Mouse (Mus musculus) myocyte (in vitro differentiated cells): ENCODE results near the gene Nt5c.

ENCODE experiments used
- CEBPB ChIP-seq: IDR thresholded peaks from 2 replicates; pipeline ENCODE4 v1.6.1; 2011; ENCODE audit warnings: mild to moderate bottlenecking, moderate library complexity; ENCODE audit not compliant: poor library complexity, insufficient read depth, severe bottlenecking
- E2F4 ChIP-seq: IDR thresholded peaks from one replicate; pipeline ENCODE4 v1.6.1; 2011; ENCODE audit warnings: mild to moderate bottlenecking, control low read depth, moderate library complexity; ENCODE audit not compliant: insufficient read depth
- MAX ChIP-seq: IDR thresholded peaks from one replicate; pipeline ENCODE4 v1.6.1; 2011; ENCODE audit warnings: low read depth, mild to moderate bottlenecking, control low read depth
- MYOD1 ChIP-seq, 3 experiments: IDR thresholded peaks; one replicate each; pipeline ENCODE4 v1.6.1; 2011; ENCODE audit warnings: control low read depth in 2 of 3, low read depth in 2 of 3, mild to moderate bottlenecking in 2 of 3, moderate library complexity in 1 of 3; ENCODE audit not compliant: insufficient read length in 2 of 3, control insufficient read depth in 1 of 3
- MYOG ChIP-seq, 3 experiments: IDR thresholded peaks; one replicate each; pipeline ENCODE4 v1.6.1; 2011; ENCODE audit warnings: control low read depth in 2 of 3, low read depth in 2 of 3, mild to moderate bottlenecking in 2 of 3; ENCODE audit not compliant: insufficient read length in 2 of 3, control insufficient read depth in 1 of 3, insufficient read depth in 1 of 3
- POLR2A ChIP-seq: IDR thresholded peaks from one replicate; pipeline ENCODE4 v1.6.1; 2011; ENCODE audit warnings: low read depth, mild to moderate bottlenecking, control low read depth, moderate library complexity; ENCODE audit not compliant: insufficient read length
- POLR2AphosphoS2 ChIP-seq: IDR thresholded peaks from one replicate; pipeline ENCODE4 v1.6.1; 2011; ENCODE audit warnings: low read depth, control low read depth; ENCODE audit not compliant: insufficient read length
- REST ChIP-seq: IDR thresholded peaks from one replicate; pipeline ENCODE4 v1.6.1; 2011; ENCODE audit warnings: mild to moderate bottlenecking, control low read depth, moderate library complexity; ENCODE audit not compliant: insufficient read depth, insufficient read length
- SRF ChIP-seq: IDR thresholded peaks from one replicate; pipeline ENCODE4 v1.6.1; 2011; ENCODE audit warnings: low read depth; ENCODE audit not compliant: control insufficient read depth, insufficient read length
- TCF12 ChIP-seq: IDR thresholded peaks from one replicate; pipeline ENCODE4 v1.6.1; 2011; ENCODE audit warnings: mild to moderate bottlenecking, control low read depth; ENCODE audit not compliant: poor library complexity, insufficient read depth, severe bottlenecking
- USF1 ChIP-seq: IDR thresholded peaks from one replicate; pipeline ENCODE4 v1.6.1; 2011; ENCODE audit warnings: low read depth, mild to moderate bottlenecking, control low read depth, moderate library complexity

GRCm38 (mm10) chr11:115461846-115462242 is 29.8 kb downstream of the Nt5c start:
- TF ChIP-seq MAX = no peak
- TF ChIP-seq POLR2A = no peak
- no peak for TF ChIP-seq USF1
- TF ChIP-seq TCF12 = no peak
- no peak for TF ChIP-seq E2F4
- TF ChIP-seq MYOG (IDR thresholded peaks at IDR 0.05; ENCODE audit: control insufficient read depth in 1 of 3, insufficient read depth in 1 of 3, insufficient read length in 2 of 3, low read depth in 2 of 3) = no peak
- no peak for TF ChIP-seq POLR2AphosphoS2
- no peak for TF ChIP-seq CEBPB
- TF ChIP-seq SRF = no peak
- no peak for TF ChIP-seq MYOD1 (IDR thresholded peaks at IDR 0.05; ENCODE audit: control insufficient read depth in 1 of 3, insufficient read length in 2 of 3, low read depth in 2 of 3)
- TF ChIP-seq REST = no peak
